Mouse (Mus musculus): ENCODE results near the gene Bco1.
A peak's percentile ranks its signal among the peaks of the same experiment; 100 is the strongest.

Gene Bco1

GRCm38 (mm10) chr8:117095647-117096046 is at the start of gene Bco1:
Gene Bco1 (plus strand): TSS chr8:117095854.
- no peak for DNase-seq

- DNase-seq = no peak
These were observed 46.2 kb upstream of the Bco1 start for GRCm38 (mm10) chr8:117049444-117049843.

- DNase-seq = no peak
These were observed 44.9 kb upstream of the Bco1 start for GRCm38 (mm10) chr8:117050763-117051162.

GRCm38 (mm10) chr8:117051316-117051715 is 44.3 kb upstream of the Bco1 start:
- no peak for DNase-seq

GRCm38 (mm10) chr8:117053135-117054079 is 42.2 kb upstream of the Bco1 start:
- peak in 1 of 2 experiments; percentile 41 for DNase-seq

GRCm38 (mm10) chr8:117054146-117054545 is 41.5 kb upstream of the Bco1 start:
- DNase-seq = no peak

- DNase-seq = no peak
These were observed 40.6 kb upstream of the Bco1 start for GRCm38 (mm10) chr8:117055097-117055496.

GRCm38 (mm10) chr8:117059021-117059420 is 36.6 kb upstream of the Bco1 start:
- no peak for DNase-seq

- DNase-seq = no peak
These were observed 35.3 kb upstream of the Bco1 start for GRCm38 (mm10) chr8:117060306-117060705.

- no peak for DNase-seq
These were observed 34.3 kb upstream of the Bco1 start for GRCm38 (mm10) chr8:117061180-117061880.

- DNase-seq = no peak
These were observed 28.7 kb upstream of the Bco1 start for GRCm38 (mm10) chr8:117066955-117067354.

- no peak for DNase-seq
These were observed 28.3 kb upstream of the Bco1 start for GRCm38 (mm10) chr8:117067396-117067795.

GRCm38 (mm10) chr8:117068294-117068693 is 27.4 kb upstream of the Bco1 start:
- DNase-seq = no peak

GRCm38 (mm10) chr8:117069708-117070107 is 25.9 kb upstream of the Bco1 start:
- no peak for DNase-seq

- DNase-seq = peak; percentile 12 to 17
These were observed 21.1 kb upstream of the Bco1 start for GRCm38 (mm10) chr8:117074350-117075182.

- no peak for DNase-seq
These were observed 17.2 kb upstream of the Bco1 start for GRCm38 (mm10) chr8:117078367-117078926.

- no peak for DNase-seq
These were observed 16.0 kb upstream of the Bco1 start for GRCm38 (mm10) chr8:117079652-117080051.

GRCm38 (mm10) chr8:117082399-117082872 is 13.2 kb upstream of the Bco1 start, which contains the start of gene Pkd1l2:
Gene Pkd1l2 (minus strand): TSS chr8:117082449.
- DNase-seq = no peak

- no peak for DNase-seq
These were observed 12.6 kb upstream of the Bco1 start for GRCm38 (mm10) chr8:117082947-117083559.

- DNase-seq = no peak
These were observed 10.1 kb upstream of the Bco1 start for GRCm38 (mm10) chr8:117085521-117085920.

- no peak for DNase-seq
These were observed 8.6 kb upstream of the Bco1 start for GRCm38 (mm10) chr8:117087036-117087435.

GRCm38 (mm10) chr8:117089802-117090201 is 5.9 kb upstream of the Bco1 start:
- DNase-seq = no peak

Data from spleen, adult 18-20 months (tissue).